Mouse (Mus musculus) CD4-positive naive resting alpha-beta T cell, adult 57 days (primary cell): ENCODE results near the gene Myh1. TPM values are rescaled to one million over a fixed set of nuclear protein-coding genes. Genes with fewer than 3 reads are reported as not detected.

ENCODE experiments used
- total RNA-seq: library from RNA; stranded (reverse); gene quantifications from one replicate; pipeline ENCODE4 v1.2.4, GENCODE M21; 2023

Gene Myh1
- total RNA-seq, result not detected

DNA sequence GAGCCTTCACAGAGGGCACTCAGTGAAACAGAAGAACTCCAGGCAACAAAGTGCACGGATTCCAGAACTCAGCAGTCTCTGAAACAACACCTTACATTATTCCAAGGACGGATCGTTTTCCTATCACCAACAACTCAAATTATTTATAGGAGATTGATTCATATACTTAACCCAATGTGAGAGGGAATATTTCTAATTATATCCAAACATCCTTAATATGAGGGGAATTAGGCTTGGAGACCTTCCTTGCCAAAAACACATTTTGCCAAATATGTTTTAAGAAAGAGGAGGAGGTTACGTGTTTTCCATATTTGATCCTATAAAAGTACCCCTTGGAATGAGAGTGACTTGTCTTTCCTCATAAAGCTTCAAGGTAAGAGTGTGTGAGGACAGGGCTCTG lies at the start of gene Myh1:
TSS of gene Myh1 (plus strand) at position 301 of the 400 bp plus-strand sequence.

DNA sequence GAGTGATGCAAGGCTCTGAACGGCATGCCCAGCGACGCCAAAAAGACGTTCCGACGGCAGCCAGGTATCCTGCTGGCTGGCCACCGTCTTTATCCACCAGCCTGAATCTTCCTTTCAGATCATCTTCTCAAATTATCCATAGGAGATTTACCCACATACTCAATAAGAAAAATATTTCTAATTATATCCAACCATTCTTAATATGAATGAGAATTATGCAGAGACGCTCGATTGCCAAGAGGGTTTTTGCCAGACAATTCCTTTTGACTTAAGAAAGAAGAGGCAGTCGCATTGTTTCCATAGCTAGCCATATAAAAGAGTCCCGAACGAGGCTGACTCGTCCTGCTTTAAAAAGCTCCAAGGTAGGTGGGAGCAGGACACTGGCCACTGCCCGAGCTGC lies 29.1 kb upstream of the Myh1 start, which contains the start of gene Myh2:
TSS of gene Myh2 (plus strand) at position 301 of the 400 bp plus-strand sequence.

DNA sequence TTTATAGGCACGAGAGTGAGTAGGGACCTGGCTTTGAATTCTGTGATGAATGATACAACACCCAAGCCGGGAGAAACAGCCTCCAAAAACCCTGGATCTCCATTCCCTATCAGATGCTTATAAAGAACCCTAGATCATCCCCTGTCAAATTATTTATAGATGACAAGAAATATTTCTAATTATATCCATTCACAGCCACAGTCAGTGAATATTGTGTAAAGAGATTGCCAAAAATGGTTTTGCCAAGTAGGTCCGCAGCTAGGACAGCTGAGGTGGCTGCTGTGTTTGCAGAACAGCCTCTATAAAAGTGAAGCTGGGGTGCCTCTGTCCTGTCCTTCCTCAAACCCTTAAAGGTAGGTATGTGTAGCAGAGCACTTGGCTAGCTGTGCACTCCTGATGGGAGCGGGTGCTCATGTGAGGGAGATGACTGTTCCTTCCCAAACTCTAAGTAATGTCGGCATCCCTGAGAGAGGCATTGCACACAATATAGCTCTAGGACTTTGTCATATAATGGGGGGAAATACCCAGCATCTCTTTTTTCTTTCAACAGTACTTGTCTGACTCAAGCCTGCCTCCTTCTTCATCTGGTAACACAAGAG lies 37.7 kb downstream of the Myh1 start, which contains the start of gene Myh4:
TSS of gene Myh4 (plus strand) at position 549 of the 599 bp plus-strand sequence.

Other genes starting within 250 kb of the Myh1 start
- gene Tmem238l, start 243.4 kb upstream of the Myh1 start, total RNA-seq, result not detected
- 0.68 TPM for gene Tmem220, start 174.9 kb upstream of the Myh1 start, total RNA-seq
- 40.6 TPM for gene Adprm, start 147.5 kb upstream of the Myh1 start, total RNA-seq
- 12.4 TPM for gene Sco1, start 147.4 kb upstream of the Myh1 start, total RNA-seq
- gene Myh3, start 121.8 kb upstream of the Myh1 start, total RNA-seq, result 0.18 TPM
- not detected for gene Myh2, start 29.0 kb upstream of the Myh1 start, total RNA-seq
- gene Myh4, start 38.0 kb downstream of the Myh1 start, total RNA-seq, result not detected
- gene Myh8, start 77.1 kb downstream of the Myh1 start, total RNA-seq, result not detected
- gene Myh13, start 121.6 kb downstream of the Myh1 start, total RNA-seq, result not detected